Comparison of ENCODE assay signal across 8 mouse cellular contexts in the genomic region with DNA sequence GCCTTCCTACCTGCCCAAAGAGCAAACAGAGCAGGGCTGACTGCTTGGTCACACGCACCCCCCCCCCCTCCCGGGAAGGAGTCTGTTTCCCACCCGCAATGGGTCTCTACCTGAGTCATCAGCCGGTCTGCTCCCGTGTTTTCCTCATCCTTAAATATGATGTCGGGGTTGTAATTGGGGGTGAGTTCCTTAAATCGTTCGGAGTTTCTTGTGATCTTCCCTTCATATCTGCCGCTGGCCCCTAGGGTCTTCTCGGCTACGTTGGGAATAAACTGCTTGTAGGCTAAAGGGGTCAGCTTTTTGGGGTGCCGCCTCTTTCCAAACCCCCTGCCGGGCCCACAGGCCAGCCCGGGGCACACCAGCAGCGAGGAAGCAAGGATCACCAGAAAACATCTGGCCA. TPM values are rescaled to one million over a fixed set of nuclear protein-coding genes. Genes with fewer than 3 reads are reported as not detected.
DNase-seq lines count a peak whose midpoint lies in the region; ATAC-seq and TF ChIP-seq lines count a peak whose summit lies in the region.

No protein-coding gene starts in this region.

- no peaks in the 10 kb centered on the region for H3K9me3 ChIP-seq in embryonic facial prominence, embryonic 14.5 days (ENCODE audit: control insufficient read depth, low read length)
- H3K9me3 ChIP-seq in hindbrain, embryonic 15.5 days: no peaks in the 10 kb centered on the region
- no peaks in the 10 kb centered on the region for H3K9me3 ChIP-seq in midbrain, postnatal 0 days (ENCODE audit: low read length)

- H3K27me3 ChIP-seq in embryonic facial prominence, embryonic 14.5 days (replicated peaks; ENCODE audit: control insufficient read depth, insufficient read depth, low read length): peaks cover 82% of the 10 kb centered on the region
- H3K27me3 ChIP-seq in hindbrain, embryonic 15.5 days: peaks cover 75% of the 10 kb centered on the region
- H3K27me3 ChIP-seq in midbrain, postnatal 0 days (ENCODE audit: insufficient read depth, low read length): peaks cover 56% of the 10 kb centered on the region

- intact Hi-C loops in left cerebral cortex, adult 2 months (cut with DNase I): loop anchor here (5.0 kb wide), 4 partner anchors 356 to 826 kb away; no protein-coding TSS in a partner anchor
- intact Hi-C loops in left cerebral cortex, postnatal 25 days (cut with DNase I): loop anchor here (5.0 to 10.0 kb wide), 3 partner anchors 388 to 826 kb away; partner anchors contain the start of gene Rnf32

- H3K9ac ChIP-seq in embryonic facial prominence, embryonic 14.5 days (ENCODE audit: low read depth, low read length): 0 out of 2 replicates have a peak overlapping the region, but pooled peaks have one; percentile 5
- peak overlapping the region; percentile 50 for H3K9ac ChIP-seq in hindbrain, embryonic 15.5 days
- peak overlapping the region; percentile 44 for H3K9ac ChIP-seq in midbrain, postnatal 0 days (replicated peaks; ENCODE audit: low read length, poor library complexity, severe bottlenecking)

- peak overlapping the region; percentile 83 for H3K27ac ChIP-seq in left cerebral cortex, adult 2 months
- H3K27ac ChIP-seq in embryonic facial prominence, embryonic 14.5 days (replicated peaks; ENCODE audit: low read depth, low read length): no peak overlapping the region
- peak overlapping the region; percentile 83 for H3K27ac ChIP-seq in hindbrain, embryonic 15.5 days (replicated peaks)
- peak overlapping the region; percentile 55; the same call in 1 of the 2 replicates for H3K27ac ChIP-seq in midbrain, postnatal 0 days (ENCODE audit: low read depth, low read length)

- TF ChIP-seq CTCF in left cerebral cortex, adult 2 months (IDR thresholded peaks at IDR 0.05): no peak
- no peak for TF ChIP-seq CTCF in midbrain, postnatal 0 days (IDR thresholded peaks at IDR 0.05)

- H3K36me3 ChIP-seq in embryonic facial prominence, embryonic 14.5 days (ENCODE audit: control insufficient read depth, insufficient read depth, low read length): no peaks in the 10 kb centered on the region
- H3K36me3 ChIP-seq in hindbrain, embryonic 15.5 days: no peaks in the 10 kb centered on the region
- no peaks in the 10 kb centered on the region for H3K36me3 ChIP-seq in midbrain, postnatal 0 days (ENCODE audit: insufficient read depth, low read length)

- ATAC-seq in embryonic facial prominence, embryonic 14.5 days (ENCODE audit: low read depth): no peak
- ATAC-seq in hindbrain, embryonic 15.5 days (ENCODE audit: low FRiP score, low read depth): no peak
- ATAC-seq in midbrain, postnatal 0 days (ENCODE audit: low FRiP score): no peak
- no peak for ATAC-seq in granulocyte monocyte progenitor cell, adult 5-6 weeks (replicated peaks; ENCODE audit: poor library complexity, severe bottlenecking)

- no peaks in the 10 kb centered on the region for H3K4me1 ChIP-seq in embryonic facial prominence, embryonic 14.5 days (ENCODE audit: control insufficient read depth, insufficient read depth, low read length)
- peaks cover 43% of the 10 kb centered on the region for H3K4me1 ChIP-seq in hindbrain, embryonic 15.5 days (replicated peaks)
- H3K4me1 ChIP-seq in midbrain, postnatal 0 days (ENCODE audit: insufficient read depth, low read length): peaks cover 4% of the 10 kb centered on the region; the same call in 1 of the 2 replicates

- under 1% methylated on average over 15 of the region's 15 CpGs for WGBS in embryonic facial prominence, embryonic 14.5 days
- WGBS in hindbrain, embryonic 15.5 days: under 1% methylated on average over 14 of the region's 15 CpGs
- 0% methylated on average over 13 of the region's 15 CpGs for WGBS in midbrain, postnatal 0 days

- peak overlapping the region; percentile 57 for H3K4me3 ChIP-seq in left cerebral cortex, adult 2 months
- peak overlapping the region; percentile 50 for H3K4me3 ChIP-seq in embryonic facial prominence, embryonic 14.5 days (ENCODE audit: low read depth, low read length)
- peak overlapping the region; percentile 54 for H3K4me3 ChIP-seq in hindbrain, embryonic 15.5 days
- H3K4me3 ChIP-seq in midbrain, postnatal 0 days (ENCODE audit: low read depth, low read length): peak overlapping the region; percentile 59

- peak overlapping the region; percentile 89 for H3K4me2 ChIP-seq in embryonic facial prominence, embryonic 14.5 days (ENCODE audit: low read depth, low read length)
- H3K4me2 ChIP-seq in hindbrain, embryonic 15.5 days: peak overlapping the region; percentile 99
- H3K4me2 ChIP-seq in midbrain, postnatal 0 days (ENCODE audit: low read depth, low read length, poor library complexity, severe bottlenecking): peak overlapping the region; percentile 89

- no peak for DNase-seq in left cerebral cortex, adult 2 months (ENCODE audit: extremely low spot score in 1 of 2, low spot score in 2 of 2)
- DNase-seq in left cerebral cortex, postnatal 25 days (ENCODE audit: low spot score in 2 of 2): no peak
- DNase-seq in embryonic facial prominence, embryonic 14.5 days (ENCODE audit: low spot score): no peak
- no peak for DNase-seq in midbrain, postnatal 0 days (ENCODE audit: low spot score)
- DNase-seq in adipocyte (ENCODE audit: low spot score): no peak
- no peak for DNase-seq in urinary bladder, postnatal 4 days (ENCODE audit: low spot score in 2 of 2)

RNA-seq across cellular contexts. Expression of gene Shh, which starts 0.7 kb away (rescaled TPM):
- 1 to 10 TPM; 3.2 TPM for total RNA-seq in left cerebral cortex, adult 2 months (2021)
- total RNA-seq in left cerebral cortex, postnatal 25 days (2021): 1 to 10 TPM; 3.1 to 3.5 TPM
- 0.47 and 0.56 TPM in 2 replicates for polyA plus RNA-seq in embryonic facial prominence, embryonic 14.5 days (2014; fragmentation: Nextera tagmentation; extraction: Ambion mirVana)
- 1.5 and 2.0 TPM in 2 replicates for polyA plus RNA-seq in hindbrain, embryonic 15.5 days (2015; fragmentation: Nextera tagmentation; extraction: Ambion mirVana)
- total RNA-seq in midbrain, postnatal 0 days (2014; rRNA removed): 1.4 and 3.2 TPM in 2 replicates
- polyA plus RNA-seq in midbrain, postnatal 0 days (2015; fragmentation: Nextera tagmentation; extraction: Ambion mirVana): 0.83 and 0.86 TPM in 2 replicates
- total RNA-seq in granulocyte monocyte progenitor cell, adult 5-6 weeks (2014; fragmentation: Nextera tagmentation): not detected in 2 replicates
- total RNA-seq in granulocyte monocyte progenitor cell, adult 5-6 weeks (2017): not detected in 2 replicates
